Mouse (Mus musculus) kidney, postnatal 36 days (tissue): ENCODE data around the gene Raly.

Source experiments
- DNase-seq, 2 experiments: peaks; one replicate each; pipeline ENCODE4 v3.0.0; 2021 to 2022; ENCODE audit warnings: mixed read lengths in 2 of 2

Gene Raly

GRCm38 (mm10) chr2:154782856-154783650 lies 7.8 kb upstream of the Raly start:
- no peak for DNase-seq

GRCm38 (mm10) chr2:154785284-154785683 lies 5.6 kb upstream of the Raly start:
- DNase-seq, result no peak

GRCm38 (mm10) chr2:154786187-154786586 lies 4.7 kb upstream of the Raly start:
- DNase-seq, result no peak

- DNase-seq, result peak in 1 of 2 experiments; percentile 36
Measured at GRCm38 (mm10) chr2:154786776-154787175, 4.1 kb upstream of the Raly start.

GRCm38 (mm10) chr2:154789381-154789780 lies 1.5 kb upstream of the Raly start:
- no peak for DNase-seq

- no peak for DNase-seq
Measured at GRCm38 (mm10) chr2:154789977-154790655, 780 bp upstream of the Raly start.

- DNase-seq, result peak; percentile 88 to 92
Measured at GRCm38 (mm10) chr2:154791661-154792642, 1.1 kb downstream of the Raly start.

- no peak for DNase-seq
Measured at GRCm38 (mm10) chr2:154803372-154803771, 12.5 kb downstream of the Raly start.

GRCm38 (mm10) chr2:154803845-154804244 lies 12.9 kb downstream of the Raly start:
- DNase-seq, result no peak

- DNase-seq, result no peak
Measured at GRCm38 (mm10) chr2:154807689-154808088, 16.8 kb downstream of the Raly start.

GRCm38 (mm10) chr2:154809107-154809762 lies 18.3 kb downstream of the Raly start:
- DNase-seq, result peak; percentile 72 to 79

GRCm38 (mm10) chr2:154810821-154811220 lies 19.9 kb downstream of the Raly start:
- no peak for DNase-seq

GRCm38 (mm10) chr2:154813426-154813825 lies 22.5 kb downstream of the Raly start:
- DNase-seq, result no peak

GRCm38 (mm10) chr2:154817089-154817488 lies 26.2 kb downstream of the Raly start:
- no peak for DNase-seq

- DNase-seq, result peak; percentile 46 to 71
Measured at GRCm38 (mm10) chr2:154817788-154818187, 26.9 kb downstream of the Raly start.

GRCm38 (mm10) chr2:154818599-154818998 lies 27.7 kb downstream of the Raly start:
- DNase-seq, result no peak

- no peak for DNase-seq
Measured at GRCm38 (mm10) chr2:154820346-154820745, 29.4 kb downstream of the Raly start.

- DNase-seq, result no peak
Measured at GRCm38 (mm10) chr2:154826054-154826538, 35.2 kb downstream of the Raly start.

- peak; percentile 33 to 39 for DNase-seq
Measured at GRCm38 (mm10) chr2:154827521-154827920, 36.6 kb downstream of the Raly start.

- no peak for DNase-seq
Measured at GRCm38 (mm10) chr2:154832471-154832870, 41.6 kb downstream of the Raly start.

- no peak for DNase-seq
Measured at GRCm38 (mm10) chr2:154834149-154834865, 43.4 kb downstream of the Raly start.
